Comparison of ENCODE assay signal across 21 mouse cellular contexts in the genomic region with DNA sequence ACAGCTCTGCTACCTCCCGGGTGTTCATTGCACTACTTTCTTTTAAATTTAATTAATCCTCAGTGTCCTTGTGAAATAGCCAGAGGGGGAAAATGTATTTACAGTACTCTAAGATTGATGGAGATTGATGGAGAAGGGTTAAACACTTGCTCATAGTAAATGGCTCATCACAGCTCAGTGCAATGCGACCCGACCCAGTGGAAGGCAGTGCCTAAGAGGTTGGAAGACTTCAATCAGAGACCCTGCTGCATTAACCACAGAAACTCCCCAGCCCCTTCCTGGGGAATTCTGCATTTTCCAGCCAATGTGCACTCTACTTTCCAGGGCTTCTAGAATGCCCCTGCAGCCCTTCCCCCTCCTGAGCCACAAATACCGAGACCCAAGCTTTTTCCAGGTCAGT. TPM values are rescaled to one million over a fixed set of nuclear protein-coding genes. Genes with fewer than 3 reads are reported as not detected.
DNase-seq lines count a peak whose midpoint lies in the region; ATAC-seq lines count a peak whose summit lies in the region.
"Had no signal": no experiment of that assay in that cellular context is flagged by ENCODE, and none has a peak within 500 bp of the region (broad histone marks: within the 10 kb centered on the region; RNA-seq: fewer than 3 reads in every experiment).

No protein-coding gene starts in this region.

- ATAC-seq in kidney, embryonic 16.5 days (ENCODE audit: low FRiP score, low TSS enrichment) = peak; percentile 17; the same call in 1 of the 2 replicates
- ATAC-seq in hindbrain, embryonic 13.5 days (ENCODE audit: low FRiP score) = peak; percentile 53
- ATAC-seq in hindbrain, embryonic 15.5 days (ENCODE audit: low FRiP score, low read depth) = 0 out of 2 replicates have a peak, but pooled peaks have one; percentile 36
- ATAC-seq in forebrain, embryonic 13.5 days = no peak
- ATAC-seq in heart, embryonic 12.5 days (ENCODE audit: insufficient number of reproducible peaks, low FRiP score) = no peak
- ATAC-seq: forebrain, embryonic 14.5 days had no signal

- H3K27ac ChIP-seq in kidney, embryonic 16.5 days (ENCODE audit: low read length) = no peak overlapping the region
- H3K27ac ChIP-seq in hindbrain, embryonic 13.5 days = no peak overlapping the region
- H3K27ac ChIP-seq in hindbrain, embryonic 15.5 days (replicated peaks) = no peak overlapping the region
- H3K27ac ChIP-seq in forebrain, embryonic 13.5 days = no peak overlapping the region
- H3K27ac ChIP-seq in heart, embryonic 12.5 days (ENCODE audit: poor library complexity, severe bottlenecking) = no peak overlapping the region
- H3K27ac ChIP-seq: embryonic facial prominence, embryonic 12.5 days; gastrocnemius, adult 2 months; heart, embryonic 10.5 days; heart, embryonic 15.5 days had no signal

- no peaks in the 10 kb centered on the region for H3K36me3 ChIP-seq in kidney, embryonic 16.5 days (ENCODE audit: insufficient read depth, low read length)
- no peaks in the 10 kb centered on the region for H3K36me3 ChIP-seq in hindbrain, embryonic 13.5 days
- no peaks in the 10 kb centered on the region for H3K36me3 ChIP-seq in hindbrain, embryonic 15.5 days
- H3K36me3 ChIP-seq in forebrain, embryonic 13.5 days (ENCODE audit: poor library complexity, severe bottlenecking) = no peaks in the 10 kb centered on the region
- H3K36me3 ChIP-seq in heart, embryonic 12.5 days = no peaks in the 10 kb centered on the region
- H3K36me3 ChIP-seq: embryonic facial prominence, embryonic 12.5 days; heart, embryonic 15.5 days had no signal

- DNase-seq in heart, adult 11 months = peak; percentile 31
- no peak for DNase-seq in heart, adult 9 months (ENCODE audit: low spot score in 2 of 2)
- no peak for DNase-seq in kidney, adult 9 months
- DNase-seq: adrenal gland, adult 2 months; adrenal gland, postnatal 25 days; cerebellum, adult 18-20 months; cerebellum, adult 9-11 months; cerebellum, postnatal 36 days; gastrocnemius, adult 2 months; gastrocnemius, postnatal 25 days; heart, postnatal 14 days; kidney, adult 11 months had no signal

- no peak overlapping the region for H3K4me3 ChIP-seq in kidney, embryonic 16.5 days (ENCODE audit: low read length)
- H3K4me3 ChIP-seq in hindbrain, embryonic 13.5 days = no peak overlapping the region
- no peak overlapping the region for H3K4me3 ChIP-seq in hindbrain, embryonic 15.5 days
- no peak overlapping the region for H3K4me3 ChIP-seq in forebrain, embryonic 13.5 days
- H3K4me3 ChIP-seq in heart, embryonic 12.5 days = no peak overlapping the region
- H3K4me3 ChIP-seq: embryonic facial prominence, embryonic 12.5 days; gastrocnemius, adult 2 months; heart, embryonic 10.5 days; heart, embryonic 15.5 days had no signal

- H3K27me3 ChIP-seq in kidney, embryonic 16.5 days (ENCODE audit: insufficient read depth, low read length) = no peaks in the 10 kb centered on the region
- no peaks in the 10 kb centered on the region for H3K27me3 ChIP-seq in hindbrain, embryonic 13.5 days
- H3K27me3 ChIP-seq in hindbrain, embryonic 15.5 days = no peaks in the 10 kb centered on the region
- no peaks in the 10 kb centered on the region for H3K27me3 ChIP-seq in forebrain, embryonic 13.5 days
- H3K27me3 ChIP-seq in heart, embryonic 12.5 days (replicated peaks) = no peaks in the 10 kb centered on the region
- H3K27me3 ChIP-seq: embryonic facial prominence, embryonic 12.5 days; heart, embryonic 15.5 days had no signal

- 24% methylated on average over 4 of the region's 4 CpGs for WGBS in kidney, embryonic 16.5 days
- 54% methylated on average over 4 of the region's 4 CpGs for whole genome bisulfite sequencing in hindbrain, embryonic 13.5 days
- 43% methylated on average over 4 of the region's 4 CpGs for WGBS in hindbrain, embryonic 15.5 days
- WGBS in forebrain, embryonic 13.5 days = 71% methylated on average over 4 of the region's 4 CpGs
- 58% methylated on average over 4 of the region's 4 CpGs for WGBS in heart, embryonic 12.5 days

- no peak overlapping the region for H3K4me2 ChIP-seq in kidney, embryonic 16.5 days (replicated peaks; ENCODE audit: low read depth, low read length)
- H3K4me2 ChIP-seq in hindbrain, embryonic 13.5 days = no peak overlapping the region
- H3K4me2 ChIP-seq in hindbrain, embryonic 15.5 days = no peak overlapping the region
- H3K4me2 ChIP-seq in forebrain, embryonic 13.5 days = no peak overlapping the region
- no peak overlapping the region for H3K4me2 ChIP-seq in heart, embryonic 12.5 days
- H3K4me2 ChIP-seq: embryonic facial prominence, embryonic 12.5 days; heart, embryonic 15.5 days had no signal

- no peak overlapping the region for H3K9ac ChIP-seq in kidney, embryonic 16.5 days (replicated peaks; ENCODE audit: low read length)
- H3K9ac ChIP-seq in hindbrain, embryonic 13.5 days = no peak overlapping the region
- H3K9ac ChIP-seq in hindbrain, embryonic 15.5 days = no peak overlapping the region
- H3K9ac ChIP-seq in forebrain, embryonic 13.5 days = no peak overlapping the region
- H3K9ac ChIP-seq in heart, embryonic 12.5 days = no peak overlapping the region
- H3K9ac ChIP-seq: embryonic facial prominence, embryonic 12.5 days; heart, embryonic 15.5 days had no signal

- H3K4me1 ChIP-seq in kidney, embryonic 16.5 days (ENCODE audit: insufficient read depth, low read length) = 0 out of 2 replicates have a peak, but pooled peaks cover 10% of the 10 kb centered on the region
- peaks cover 17% of the 10 kb centered on the region for H3K4me1 ChIP-seq in hindbrain, embryonic 13.5 days (replicated peaks)
- peaks cover 13% of the 10 kb centered on the region; the same call in 1 of the 2 replicates for H3K4me1 ChIP-seq in hindbrain, embryonic 15.5 days (replicated peaks)
- peaks cover 4% of the 10 kb centered on the region; the same call in 1 of the 2 replicates for H3K4me1 ChIP-seq in forebrain, embryonic 13.5 days
- H3K4me1 ChIP-seq in heart, embryonic 12.5 days (replicated peaks) = peaks cover 7% of the 10 kb centered on the region
- H3K4me1 ChIP-seq: heart, embryonic 15.5 days had no signal

- no peaks in the 10 kb centered on the region for H3K9me3 ChIP-seq in kidney, embryonic 16.5 days (ENCODE audit: low read length)
- H3K9me3 ChIP-seq in hindbrain, embryonic 13.5 days = no peaks in the 10 kb centered on the region
- no peaks in the 10 kb centered on the region for H3K9me3 ChIP-seq in hindbrain, embryonic 15.5 days
- no peaks in the 10 kb centered on the region for H3K9me3 ChIP-seq in forebrain, embryonic 13.5 days (replicated peaks)
- H3K9me3 ChIP-seq in heart, embryonic 12.5 days (replicated peaks) = no peaks in the 10 kb centered on the region
- H3K9me3 ChIP-seq: embryonic facial prominence, embryonic 12.5 days; heart, embryonic 10.5 days; heart, embryonic 15.5 days had no signal

RNA-seq across cellular contexts. Expression of a gene that starts 18.7 kb away (rescaled TPM):
- polyA plus RNA-seq in kidney, embryonic 16.5 days (2015; fragmentation: Nextera tagmentation; extraction: Ambion mirVana) = 15.7 and 18.1 TPM in 2 replicates
- polyA plus RNA-seq in hindbrain, embryonic 13.5 days (2015; fragmentation: Nextera tagmentation; extraction: Ambion mirVana) = 25.7 and 25.8 TPM in 2 replicates
- 29.1 and 32.5 TPM in 2 replicates for polyA plus RNA-seq in hindbrain, embryonic 15.5 days (2015; fragmentation: Nextera tagmentation; extraction: Ambion mirVana)
- polyA plus RNA-seq in forebrain, embryonic 13.5 days (2015; fragmentation: Nextera tagmentation; extraction: Ambion mirVana) = 10.8 and 14.4 TPM in 2 replicates
- polyA plus RNA-seq in heart, embryonic 12.5 days (2016; fragmentation: Nextera tagmentation; extraction: Ambion mirVana) = 15.4 and 15.6 TPM in 2 replicates

Comparison
In these comparisons a context has a peak if more than half of its experiments do, and no peak if none do; other contexts are left out.
1. ATAC-seq: peak in kidney, embryonic 16.5 days (single experiment), hindbrain, embryonic 13.5 days (single experiment) and hindbrain, embryonic 15.5 days (single experiment); none in forebrain, embryonic 13.5 days (single experiment) and heart, embryonic 12.5 days (single experiment).